In genomic region chr4:149775760-149776362, GRCm38 (mm10) we compare ENCODE assay signal across 9 mouse cellular contexts. TPM values are rescaled to one million over a fixed set of nuclear protein-coding genes. Genes with fewer than 3 reads are reported as not detected.
DNase-seq lines count a peak whose midpoint lies in the region; ATAC-seq and TF ChIP-seq lines count a peak whose summit lies in the region.
"Had no signal": no experiment of that assay in that cellular context is flagged by ENCODE, and none has a peak within 500 bp of the region (broad histone marks: within the 10 kb centered on the region; RNA-seq: fewer than 3 reads in every experiment).

No protein-coding gene starts in this region.

- no peak overlapping the region for H3K4me2 ChIP-seq in heart, embryonic 13.5 days
- peak overlapping the region; percentile 16; the same call in 1 of the 2 replicates for H3K4me2 ChIP-seq in lung, embryonic 15.5 days

- H3K36me3 ChIP-seq in heart, embryonic 13.5 days: no peaks in the 10 kb centered on the region
- no peaks in the 10 kb centered on the region for H3K36me3 ChIP-seq in lung, embryonic 15.5 days
- H3K36me3 ChIP-seq in small intestine, adult 2 months (ENCODE audit: control insufficient read depth, insufficient read depth, low read length): no peaks in the 10 kb centered on the region

- H3K27ac ChIP-seq in heart, embryonic 13.5 days (replicated peaks): no peak overlapping the region
- H3K27ac ChIP-seq in lung, embryonic 15.5 days: 0 out of 2 replicates have a peak overlapping the region, but pooled peaks have one; percentile 25
- H3K27ac ChIP-seq in small intestine, adult 2 months (ENCODE audit: insufficient read depth, low read depth, low read length): peak overlapping the region; percentile 58

- TF ChIP-seq POLR2A in small intestine, adult 2 months (IDR thresholded peaks at IDR 0.05; ENCODE audit: low read depth, low read length): no peak

- WGBS in heart, embryonic 13.5 days: 39% methylated on average over 8 of the region's 8 CpGs
- WGBS in lung, embryonic 15.5 days: 14% methylated on average over 8 of the region's 8 CpGs
- WGBS in small intestine, adult 2 months: 8% methylated on average over 8 of the region's 8 CpGs

- no peak for ATAC-seq in heart, embryonic 13.5 days (ENCODE audit: extremely low read depth, insufficient number of reproducible peaks, low FRiP score, low TSS enrichment)
- ATAC-seq in lung, embryonic 15.5 days (ENCODE audit: borderline replicate concordance, extremely low read depth, low FRiP score, low TSS enrichment): no peak

- H3K4me1 ChIP-seq in heart, embryonic 13.5 days: peaks cover 36% of the 10 kb centered on the region
- peaks cover 40% of the 10 kb centered on the region for H3K4me1 ChIP-seq in lung, embryonic 15.5 days
- H3K4me1 ChIP-seq in small intestine, adult 2 months (ENCODE audit: control insufficient read depth, insufficient read depth, insufficient read length, low read length): peaks cover 23% of the 10 kb centered on the region; the same call in 1 of the 2 replicates

- H3K9me3 ChIP-seq in heart, embryonic 13.5 days: no peaks in the 10 kb centered on the region
- no peaks in the 10 kb centered on the region for H3K9me3 ChIP-seq in lung, embryonic 15.5 days

- peaks cover 6% of the 10 kb centered on the region; the same call in 1 of the 2 replicates for H3K27me3 ChIP-seq in heart, embryonic 13.5 days (replicated peaks)
- no peaks in the 10 kb centered on the region for H3K27me3 ChIP-seq in lung, embryonic 15.5 days
- H3K27me3 ChIP-seq in small intestine, adult 2 months (ENCODE audit: control insufficient read depth, insufficient read depth, low read length): no peaks in the 10 kb centered on the region

- H3K4me3 ChIP-seq in heart, embryonic 13.5 days: no peak overlapping the region
- no peak overlapping the region for H3K4me3 ChIP-seq in lung, embryonic 15.5 days
- H3K4me3 ChIP-seq in small intestine, adult 2 months (ENCODE audit: low read depth, low read length): no peak overlapping the region

- no peak for TF ChIP-seq CTCF in small intestine, adult 2 months (IDR thresholded peaks at IDR 0.05; ENCODE audit: extremely low read depth, insufficient read length, insufficient replicate concordance, low read depth, low read length)

- DNase-seq in heart, adult 11 months: no peak
- no peak for DNase-seq in lung, postnatal 25 days (ENCODE audit: low spot score)
- DNase-seq in MN1 (ENCODE audit: low spot score): peak; percentile 66
- DNase-seq in urinary bladder, postnatal 36 days (ENCODE audit: low spot score in 2 of 2): no peak
- no peak for DNase-seq in c-Kit-positive CD71-positive TER-119-positive erythroid progenitor cells, embryonic 14.5 days (ENCODE audit: low spot score)
- DNase-seq: thymus, postnatal 14 days had no signal

- 0 out of 2 replicates have a peak overlapping the region, but pooled peaks have one; percentile 5 for H3K9ac ChIP-seq in heart, embryonic 13.5 days
- no peak overlapping the region; the same call in 1 of the 2 replicates for H3K9ac ChIP-seq in lung, embryonic 15.5 days

RNA-seq across cellular contexts. Expression of gene Slc25a33, which starts 1.8 kb away (rescaled TPM):
- 5.9 and 7.4 TPM in 2 replicates for polyA plus RNA-seq in heart, embryonic 13.5 days (2015; fragmentation: Nextera tagmentation; extraction: Ambion mirVana)
- 8.5 and 8.7 TPM in 2 replicates for polyA plus RNA-seq in lung, embryonic 15.5 days (2015; fragmentation: Nextera tagmentation; extraction: Ambion mirVana)
- 4.5 and 5.3 TPM in 2 replicates for polyA plus RNA-seq in small intestine, adult 2 months (2012; rRNA removed)

RNA-seq across cellular contexts. Expression of gene Tmem201, which starts 38.0 kb away (rescaled TPM):
- polyA plus RNA-seq in heart, embryonic 13.5 days (2015; fragmentation: Nextera tagmentation; extraction: Ambion mirVana): 41.4 and 42.1 TPM in 2 replicates
- polyA plus RNA-seq in lung, embryonic 15.5 days (2015; fragmentation: Nextera tagmentation; extraction: Ambion mirVana): 31.6 TPM in 2 replicates
- 14.5 and 19.7 TPM in 2 replicates for polyA plus RNA-seq in small intestine, adult 2 months (2012; rRNA removed)
